Mouse (Mus musculus) thymus, postnatal 10 days (tissue): ENCODE measurements around the gene Lemd1.

Experiments used
- DNase-seq, 2 experiments: peaks; one replicate each; pipeline ENCODE4 v3.0.0; 2021; ENCODE audit warnings: low spot score in 2 of 2

Lemd1 gene

GRCm38 (mm10) chr1:132289965-132290364 lies 98.7 kb downstream of the Lemd1 start:
- no peak for DNase-seq

GRCm38 (mm10) chr1:132290921-132291675 lies 99.9 kb downstream of the Lemd1 start:
- DNase-seq = no peak

GRCm38 (mm10) chr1:132291706-132292105 lies 100.5 kb downstream of the Lemd1 start:
- no peak for DNase-seq

GRCm38 (mm10) chr1:132292318-132293129 lies 101.3 kb downstream of the Lemd1 start:
- no peak for DNase-seq

GRCm38 (mm10) chr1:132295506-132295905 lies 104.3 kb downstream of the Lemd1 start:
- no peak for DNase-seq

GRCm38 (mm10) chr1:132296051-132296450 lies 104.8 kb downstream of the Lemd1 start:
- no peak for DNase-seq

GRCm38 (mm10) chr1:132298425-132298800 lies 107.2 kb downstream of the Lemd1 start, which contains the start of gene Klhdc8a:
Gene Klhdc8a (plus strand): TSS chr1:132298626.
- DNase-seq = peak in 1 of 2 experiments; percentile 7

GRCm38 (mm10) chr1:132298801-132299464 lies 107.7 kb downstream of the Lemd1 start:
- no peak for DNase-seq

GRCm38 (mm10) chr1:132299744-132300143 lies 108.5 kb downstream of the Lemd1 start:
- no peak for DNase-seq

- no peak for DNase-seq
Observed at GRCm38 (mm10) chr1:132301242-132301641, 110.0 kb downstream of the Lemd1 start.

GRCm38 (mm10) chr1:132302341-132302866 lies 111.2 kb downstream of the Lemd1 start:
- no peak for DNase-seq

GRCm38 (mm10) chr1:132304618-132305214 lies 113.5 kb downstream of the Lemd1 start:
- DNase-seq = no peak

- peak in 1 of 2 experiments; percentile 35 for DNase-seq
Observed at GRCm38 (mm10) chr1:132306160-132306559, 114.9 kb downstream of the Lemd1 start.

GRCm38 (mm10) chr1:132306808-132307207 lies 115.6 kb downstream of the Lemd1 start:
- no peak for DNase-seq

- no peak for DNase-seq
Observed at GRCm38 (mm10) chr1:132307962-132308361, 116.7 kb downstream of the Lemd1 start.

- no peak for DNase-seq
Observed at GRCm38 (mm10) chr1:132308674-132309073, 117.4 kb downstream of the Lemd1 start.
